Mouse (Mus musculus) hindlimb bud, embryonic 11.5 days (tissue): ENCODE measurements around the gene Setd7.

ENCODE experiments used
- DNase-seq: peaks from one replicate; pipeline ENCODE4 v3.0.0-alpha.2; 2012; ENCODE audit warnings: low read depth, low spot score; ENCODE audit errors: extremely low spot score

Setd7 gene

GRCm38 (mm10) chr3:51559594-51560450 is 857 bp downstream of the Setd7 start:
- DNase-seq = no peak

- DNase-seq = no peak
Observed at GRCm38 (mm10) chr3:51555583-51555982, 5.1 kb downstream of the Setd7 start.

GRCm38 (mm10) chr3:51554836-51555235 is 5.8 kb downstream of the Setd7 start:
- no peak for DNase-seq

- no peak for DNase-seq
Observed at GRCm38 (mm10) chr3:51554067-51554466, 6.6 kb downstream of the Setd7 start.

- DNase-seq = no peak
Observed at GRCm38 (mm10) chr3:51553497-51553875, 7.2 kb downstream of the Setd7 start.

- no peak for DNase-seq
Observed at GRCm38 (mm10) chr3:51552841-51553496, 7.7 kb downstream of the Setd7 start.

- no peak for DNase-seq
Observed at GRCm38 (mm10) chr3:51552197-51552596, 8.5 kb downstream of the Setd7 start.

GRCm38 (mm10) chr3:51548987-51549579 is 11.6 kb downstream of the Setd7 start:
- no peak for DNase-seq

- DNase-seq = no peak
Observed at GRCm38 (mm10) chr3:51547577-51547976, 13.1 kb downstream of the Setd7 start.

- no peak for DNase-seq
Observed at GRCm38 (mm10) chr3:51544442-51545128, 16.1 kb downstream of the Setd7 start.

- no peak for DNase-seq
Observed at GRCm38 (mm10) chr3:51540659-51541058, 20.0 kb downstream of the Setd7 start.

- DNase-seq = no peak
Observed at GRCm38 (mm10) chr3:51539567-51540408, 20.9 kb downstream of the Setd7 start.

- no peak for DNase-seq
Observed at GRCm38 (mm10) chr3:51534013-51534412, 26.7 kb downstream of the Setd7 start.

GRCm38 (mm10) chr3:51533573-51533972 is 27.1 kb downstream of the Setd7 start:
- DNase-seq = no peak

- no peak for DNase-seq
Observed at GRCm38 (mm10) chr3:51532282-51532620, 28.4 kb downstream of the Setd7 start.

GRCm38 (mm10) chr3:51531473-51532281 is 29.0 kb downstream of the Setd7 start:
- no peak for DNase-seq

GRCm38 (mm10) chr3:51526891-51527290 is 33.8 kb downstream of the Setd7 start:
- no peak for DNase-seq

GRCm38 (mm10) chr3:51525186-51525785 is 35.4 kb downstream of the Setd7 start:
- no peak for DNase-seq

GRCm38 (mm10) chr3:51521262-51521661 is 39.4 kb downstream of the Setd7 start:
- DNase-seq = no peak
